Mouse (Mus musculus): ENCODE measurements around the gene Sost.

DNA sequence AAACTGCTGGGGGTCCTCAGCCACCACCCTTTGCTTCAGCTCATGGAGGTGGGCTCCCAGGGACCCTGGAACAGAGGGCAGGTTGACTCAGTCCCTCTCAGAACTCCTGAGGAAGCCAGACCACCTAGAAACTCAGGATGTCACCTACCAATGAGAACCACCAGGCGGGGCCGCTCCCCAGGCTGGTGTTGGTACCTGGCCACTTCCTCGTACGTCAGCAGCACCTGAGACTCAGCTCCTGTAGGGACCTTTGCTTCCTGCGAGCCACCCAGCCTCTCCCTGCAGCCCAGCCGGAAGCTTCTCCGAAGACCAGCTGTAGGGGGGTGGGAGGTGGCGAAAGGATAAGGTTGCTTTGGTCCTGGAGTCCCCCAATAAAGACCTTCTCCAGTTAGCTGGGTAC is 41.6 kb upstream of the Sost start:
- TF ChIP-seq GATA1 (IDR thresholded peaks at IDR 0.05; ENCODE audit: low read length) (no peak), TAL1 (IDR thresholded peaks at IDR 0.05; ENCODE audit: low read length) (no peak)

Measured in erythroblast, embryonic 14.5 days (primary cell).